Mouse (Mus musculus) E14TG2a.4 (cell line): Measurements from ENCODE around the gene Tsr3.

Experiments
- CTCF ChIP-seq: conservative IDR thresholded peaks from 2 replicates; pipeline ENCODE4 v1.5.1; 2014; ENCODE audit warnings: low read length
- NANOG ChIP-seq: IDR thresholded peaks from 2 replicates; pipeline ENCODE4 v1.6.1; 2014; ENCODE audit warnings: borderline replicate concordance, low read length, mixed read lengths
- POU5F1 ChIP-seq: IDR thresholded peaks from 2 replicates; pipeline ENCODE4 v1.6.1; 2014; ENCODE audit warnings: low read length, borderline replicate concordance

GRCm38 (mm10) chr17:25272326-25272725 is 32.4 kb downstream of the Tsr3 start:
- TF ChIP-seq CTCF (no peak), NANOG (no peak), POU5F1 (no peak)
